Mouse (Mus musculus): ENCODE measurements at regions not wholly inside any gene's neighbourhood (a gene's known extent, or its start where the extent isn't known, plus 50 kb on each side); places are given as distances from the start of the nearest gene placed in this dataset.

DNA sequence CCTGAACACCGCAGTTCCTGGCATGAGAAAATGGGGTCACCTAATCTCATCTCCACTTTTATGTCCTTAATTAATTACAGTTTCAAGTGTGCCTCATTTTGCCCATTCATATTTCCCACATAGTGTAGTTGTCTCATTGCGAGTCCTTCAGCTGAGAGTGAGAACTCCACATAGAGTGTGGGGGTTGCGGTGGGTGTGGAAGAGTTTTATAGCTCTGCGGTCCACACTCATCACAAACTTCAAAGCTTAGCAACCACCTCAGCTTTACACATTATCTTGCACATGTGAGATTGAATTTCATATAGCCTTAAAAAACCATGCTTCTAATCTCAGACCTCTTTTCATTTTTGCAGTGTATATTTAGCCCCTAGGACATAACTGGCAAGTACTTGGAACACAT, 83.3 kb upstream of the Plppr1 start:
- no peaks in the 10 kb centered on the region for H3K27me3 ChIP-seq
- CTCF ChIA-PET: no interaction called here
- no peak for TF ChIP-seq CTCF (IDR thresholded peaks at IDR 0.05)
- DNase-seq (ENCODE audit: low read depth, low spot score): no peak
- POLR2A ChIA-PET: no interaction called here
- in situ Hi-C loops (cut with MboI; ENCODE audit: low pct_unique_long_range_greater_than_20kb): no loop called here
- no peak for ATAC-seq

DNA sequence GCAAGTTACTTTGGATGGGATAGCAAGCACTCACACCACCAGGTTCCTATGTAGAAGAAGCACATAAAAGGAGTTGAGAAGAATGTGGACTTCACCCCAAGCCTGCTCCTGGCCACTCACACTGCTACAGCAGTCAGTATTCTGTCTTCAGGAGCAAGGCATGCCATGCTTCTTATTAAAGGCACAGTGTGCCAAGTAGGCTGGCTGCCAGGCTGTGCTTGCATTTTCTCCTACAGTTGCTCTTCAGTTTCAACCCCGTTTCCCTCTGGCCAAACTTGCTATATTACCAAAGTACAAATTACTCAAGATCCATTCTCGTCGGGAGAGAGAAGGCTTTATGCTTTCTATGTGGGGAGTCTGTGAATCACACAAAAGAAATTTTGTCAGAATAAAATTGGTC, 67.1 kb upstream of the Plppr1 start:
- POLR2A ChIA-PET: no interaction called here
- CTCF ChIA-PET: no interaction called here
- in situ Hi-C loops (cut with MboI; ENCODE audit: low pct_unique_long_range_greater_than_20kb): no loop called here
- DNase-seq (ENCODE audit: low read depth, low spot score) (no peak), ATAC-seq (no peak)
- H3K27me3 ChIP-seq: peaks cover 4% of the 10 kb centered on the region
- no peak for TF ChIP-seq CTCF (IDR thresholded peaks at IDR 0.05)

All from Patski (cell line).